Mouse (Mus musculus) embryonic facial prominence, embryonic 12.5 days (tissue): ENCODE results near the gene H2-Q1. TPM values are rescaled to one million over a fixed set of nuclear protein-coding genes. Genes with fewer than 3 reads are reported as not detected.
"Not testable (repeated sequence)": the region's sequence is repeated elsewhere in the genome, so short reads cannot be mapped to it uniquely, and the experiment has no call there.

Experiments used
- ATAC-seq: fragments of 200-750 bp; cut with Nextera tagmentation; 2 replicates; pipeline ENCODE4 v1.8.0; 2017; ENCODE audit not compliant: insufficient number of reproducible peaks, insufficient read depth, low FRiP score, low TSS enrichment
- H3K27ac ChIP-seq: fragments of 300-500 bp; sonication (generic); 2 replicates; pipeline ENCODE4 v1.5.1; 2016; ENCODE audit warnings: mild to moderate bottlenecking
- H3K27me3 ChIP-seq: fragments of 300-500 bp; sonication (generic); 2 replicates; pipeline ENCODE4 v1.6.1; 2016; ENCODE audit warnings: mild to moderate bottlenecking, moderate library complexity
- H3K36me3 ChIP-seq: fragments of 300-500 bp; sonication (generic); 2 replicates; pipeline ENCODE4 v1.6.1; 2016; ENCODE audit warnings: mild to moderate bottlenecking
- H3K4me1 ChIP-seq: fragments of 300-500 bp; sonication (generic); 2 replicates; pipeline ENCODE4 v1.6.1; 2016
- H3K4me2 ChIP-seq: fragments of 300-500 bp; sonication (generic); replicated peaks from 2 replicates; pipeline ENCODE4 v1.6.1; 2016; ENCODE audit warnings: mild to moderate bottlenecking, moderate library complexity
- H3K4me3 ChIP-seq: fragments of 300-500 bp; sonication (generic); 2 replicates; pipeline ENCODE4 v1.5.1; 2016; ENCODE audit warnings: mild to moderate bottlenecking
- H3K9ac ChIP-seq: fragments of 300-500 bp; sonication (generic); 2 replicates; pipeline ENCODE4 v1.6.1; 2016; ENCODE audit warnings: mild to moderate bottlenecking, moderate library complexity
- H3K9me3 ChIP-seq: fragments of 300-500 bp; sonication (generic); 2 replicates; pipeline ENCODE4 v1.6.1; 2016; ENCODE audit warnings: mild to moderate bottlenecking, moderate library complexity
- WGBS: fragments of 180-500 bp; shearing (Covaris S2); methylation state at CpG from one replicate; pipeline ENCODE4 v1.1.7; 2016; 5-methylcytosine and 5-hydroxymethylcytosine counted together
- polyA plus RNA-seq: library from polyadenylated mRNA; unstranded; fragments of >200 nt; fragmentation: Nextera tagmentation; extraction: Ambion mirVana; gene quantifications from 2 replicates; pipeline ENCODE4 v1.2.1, GENCODE M21; 2016

The H2-Q1 gene
- polyA plus RNA-seq, 1 experiment from 2014 or later, result not detected

DNA sequence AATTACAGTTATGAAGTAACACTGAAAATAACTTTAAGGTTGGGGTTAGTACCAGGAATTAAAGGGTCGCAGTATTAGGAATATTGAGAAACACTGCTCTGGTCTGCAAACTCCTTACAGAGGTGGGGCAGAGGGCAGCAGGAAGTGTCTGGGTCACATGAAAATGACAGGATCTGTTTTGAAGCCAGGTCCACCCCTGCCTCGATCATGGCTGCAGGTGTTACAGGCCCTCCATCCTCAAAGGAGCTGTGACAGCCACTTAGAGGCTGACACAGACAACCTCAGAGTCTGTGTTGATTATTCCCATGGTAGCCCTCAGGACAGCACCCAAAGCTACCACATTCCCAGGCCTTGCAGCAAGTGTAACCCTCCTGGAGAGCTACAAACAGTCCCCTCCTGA, 16.9 kb upstream of the H2-Q1 start:
- Histone ChIP-seq H3K9ac (no peak overlapping the region), H3K4me1 (no peaks in the 10 kb centered on the region), H3K36me3 (no peaks in the 10 kb centered on the region), H3K4me3 (no peak overlapping the region), H3K27me3 (no peaks in the 10 kb centered on the region), H3K27ac (no peak overlapping the region), H3K4me2 (no peak overlapping the region), H3K9me3 (0 out of 2 replicates have a peak, but pooled peaks cover 2% of the 10 kb centered on the region)
- ATAC-seq, result no peak
- WGBS, result 77% methylated on average over 2 of the region's 2 CpGs

DNA sequence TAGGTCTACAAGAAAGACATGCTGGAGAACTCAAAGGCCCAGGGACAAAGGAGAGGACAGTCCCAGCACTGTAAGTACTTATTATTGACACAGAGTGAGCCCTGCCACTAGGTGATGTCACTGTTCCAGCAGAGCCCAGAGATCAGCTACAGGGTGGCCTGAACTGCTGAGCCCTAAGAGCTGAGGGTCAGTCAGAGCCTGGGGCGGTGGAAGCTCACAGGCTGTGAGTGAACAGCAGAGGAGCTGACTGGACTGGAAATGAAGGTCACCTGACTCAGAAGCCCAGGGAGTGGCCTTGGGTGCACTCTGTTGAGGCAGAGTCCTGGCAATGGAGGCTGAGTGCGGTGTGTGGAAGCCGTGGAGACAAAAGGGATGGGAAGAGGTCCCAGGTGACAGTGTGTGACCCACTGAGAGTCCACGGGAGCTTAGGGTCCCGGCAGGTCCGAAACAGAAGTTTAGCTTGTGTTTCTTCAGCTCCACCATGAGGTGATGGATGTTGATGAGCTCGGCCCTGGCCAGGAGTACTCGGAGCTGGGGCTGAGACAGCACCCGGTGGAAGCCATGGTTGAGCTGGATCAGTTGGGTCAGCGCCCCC, 16.4 kb upstream of the H2-Q1 start:
- Histone ChIP-seq H3K4me2 (no peak overlapping the region), H3K9ac (no peak overlapping the region), H3K9me3 (0 out of 2 replicates have a peak, but pooled peaks cover 2% of the 10 kb centered on the region), H3K4me3 (no peak overlapping the region), H3K4me1 (no peaks in the 10 kb centered on the region), H3K27ac (no peak overlapping the region), H3K36me3 (no peaks in the 10 kb centered on the region), H3K27me3 (no peaks in the 10 kb centered on the region)
- 82% methylated on average over 10 of the region's 10 CpGs for WGBS
- no peak for ATAC-seq

DNA sequence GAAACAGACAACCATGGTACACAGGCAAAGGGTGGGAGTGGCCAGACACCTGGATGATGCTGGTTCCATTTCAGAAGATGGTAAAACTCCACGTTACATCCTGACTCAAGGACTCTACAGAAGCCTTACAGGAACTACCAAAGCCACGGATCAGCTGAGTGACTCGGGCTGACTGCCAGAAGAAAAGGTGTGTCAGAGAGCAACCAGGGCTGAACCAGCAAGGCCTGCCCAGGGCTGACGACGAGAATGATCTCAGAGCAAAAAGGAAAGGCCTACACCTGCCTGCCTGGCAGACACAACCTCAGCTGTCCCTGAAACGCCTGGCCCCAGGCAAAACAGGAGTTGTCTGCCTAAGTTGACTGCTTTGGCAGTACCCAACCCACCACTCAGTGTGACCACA, 15.7 kb upstream of the H2-Q1 start:
- WGBS, result 72% methylated on average over 6 of the region's 6 CpGs
- Histone ChIP-seq H3K27ac (no peak overlapping the region), H3K4me2 (no peak overlapping the region), H3K9me3 (0 out of 2 replicates have a peak, but pooled peaks cover 2% of the 10 kb centered on the region), H3K4me1 (no peaks in the 10 kb centered on the region), H3K27me3 (no peaks in the 10 kb centered on the region), H3K9ac (no peak overlapping the region), H3K36me3 (no peaks in the 10 kb centered on the region), H3K4me3 (no peak overlapping the region)
- no peak for ATAC-seq

DNA sequence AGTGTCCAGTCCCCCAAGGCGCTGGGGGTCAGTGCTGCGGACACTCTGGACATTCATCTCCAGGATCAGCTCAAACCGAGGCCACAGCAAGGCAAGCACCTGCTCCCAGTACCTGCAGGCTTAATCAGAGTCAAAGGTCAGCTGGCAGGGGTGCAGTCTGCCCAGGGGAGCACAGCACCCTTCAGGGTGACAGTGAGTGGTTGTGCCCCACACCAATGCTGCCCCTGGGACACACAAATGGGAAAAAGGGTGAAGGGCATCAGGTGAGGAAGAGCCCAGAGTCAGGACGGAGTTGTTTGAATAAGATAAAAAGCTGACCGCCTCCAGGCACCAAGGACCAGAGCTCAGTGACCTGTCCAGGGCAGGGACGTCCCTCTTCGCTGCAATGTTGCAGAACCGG, 15.3 kb upstream of the H2-Q1 start:
- H3K4me3 ChIP-seq, H3K36me3 ChIP-seq, H3K4me1 ChIP-seq, H3K4me2 ChIP-seq, H3K9me3 ChIP-seq, ATAC-seq, H3K27me3 ChIP-seq, H3K9ac ChIP-seq, H3K27ac ChIP-seq: not testable (repeated sequence)
- 78% methylated on average over 8 of the region's 8 CpGs for WGBS

DNA sequence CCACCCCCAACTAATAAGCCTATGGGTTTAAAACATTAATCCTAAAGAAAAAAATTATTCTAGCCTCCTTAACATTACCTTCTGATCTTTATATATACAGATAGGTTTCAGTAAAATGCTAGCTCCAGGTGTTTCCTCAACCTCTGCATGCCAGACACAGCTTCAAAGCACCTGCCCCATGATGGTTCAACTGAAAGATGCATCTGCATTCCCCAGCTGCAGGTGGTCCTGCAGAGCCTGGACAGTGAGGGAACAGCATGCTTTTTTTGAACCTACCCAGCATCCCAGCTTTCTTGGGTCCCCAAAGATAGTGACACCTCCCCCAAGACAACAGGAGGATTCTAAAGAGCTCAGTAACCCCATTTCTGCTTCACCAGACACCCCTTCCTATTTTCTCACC, 1.5 kb upstream of the H2-Q1 start:
- no peaks in the 10 kb centered on the region for H3K9me3 ChIP-seq
- no peak for ATAC-seq
- H3K27me3 ChIP-seq, result peaks cover 53% of the 10 kb centered on the region
- no peak overlapping the region for H3K27ac ChIP-seq
- H3K9ac ChIP-seq, result no peak overlapping the region
- no peak overlapping the region for H3K4me3 ChIP-seq
- H3K4me1 ChIP-seq, result peaks cover 8% of the 10 kb centered on the region; the same call in 1 of the 2 replicates
- no peaks in the 10 kb centered on the region for H3K36me3 ChIP-seq
- no peak overlapping the region for H3K4me2 ChIP-seq

DNA sequence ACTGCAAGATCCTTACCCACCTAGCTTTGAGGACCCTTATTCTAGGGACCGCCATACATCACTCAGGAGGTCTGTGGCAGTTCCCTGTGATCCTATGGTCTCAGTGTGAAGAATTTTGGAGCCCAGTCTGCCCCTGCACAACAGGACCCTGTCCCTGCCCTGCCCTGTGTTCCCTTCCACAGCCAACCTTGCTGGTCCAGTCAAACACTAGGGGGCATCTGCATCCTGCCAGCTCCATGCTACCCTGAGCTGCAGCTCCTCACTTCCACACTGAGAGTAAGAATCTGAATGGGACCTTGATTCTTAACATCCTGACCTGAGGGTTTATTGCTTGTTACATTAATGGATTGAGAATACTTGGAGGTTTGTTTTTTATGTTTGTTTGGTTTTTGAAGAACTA, 4.9 kb downstream of the H2-Q1 start:
- not testable (repeated sequence) for H3K9ac ChIP-seq, H3K4me2 ChIP-seq, H3K4me1 ChIP-seq, ATAC-seq, H3K9me3 ChIP-seq, H3K27ac ChIP-seq, H3K36me3 ChIP-seq, H3K4me3 ChIP-seq
- H3K27me3 ChIP-seq, result peaks cover 27% of the 10 kb centered on the region
- WGBS, result 67% methylated on average over 1 of the region's 1 CpGs

DNA sequence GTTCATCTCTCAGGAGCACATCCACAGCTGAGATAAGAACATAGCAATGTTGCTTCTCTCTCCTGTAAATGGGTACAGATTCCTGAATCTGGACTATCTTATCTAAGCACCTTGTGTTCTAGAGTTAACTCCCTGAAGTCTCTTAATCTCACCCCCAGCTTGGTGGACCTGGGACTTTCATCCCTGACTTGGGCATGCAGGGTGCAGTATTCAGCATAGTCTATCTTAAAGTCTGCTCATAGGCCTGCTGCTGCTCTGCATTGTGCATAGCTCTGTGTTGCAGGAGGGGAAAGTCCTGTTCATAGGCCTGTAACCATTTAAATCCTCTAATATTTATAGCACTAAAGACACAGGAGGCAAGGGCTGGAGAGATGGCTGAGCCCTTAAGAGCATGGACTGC, 5.8 kb downstream of the H2-Q1 start:
- H3K4me2 ChIP-seq, H3K4me1 ChIP-seq, ATAC-seq, H3K27ac ChIP-seq, H3K9ac ChIP-seq, H3K36me3 ChIP-seq, H3K4me3 ChIP-seq, H3K9me3 ChIP-seq: not testable (repeated sequence)
- peaks cover 18% of the 10 kb centered on the region for H3K27me3 ChIP-seq

DNA sequence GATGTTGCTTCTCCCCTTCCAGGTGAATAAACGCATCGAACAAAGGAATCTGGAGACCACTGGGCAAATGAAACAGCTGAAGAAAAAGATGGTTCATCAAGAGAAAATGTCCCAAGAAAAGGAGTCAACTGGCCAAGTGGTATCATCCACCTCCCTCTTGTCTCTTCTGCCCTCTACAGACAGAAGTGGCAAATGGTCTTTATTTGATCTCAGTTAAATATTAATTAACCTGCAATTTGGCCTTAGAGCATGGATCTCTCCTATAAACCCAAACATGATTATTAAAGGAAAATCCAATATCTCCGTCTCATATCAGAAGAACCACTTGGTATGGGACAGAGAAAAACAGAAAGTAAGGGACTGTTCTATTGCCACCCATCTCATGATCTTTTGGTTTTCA, 9.5 kb downstream of the H2-Q1 start:
- ATAC-seq, result not testable (repeated sequence)

DNA sequence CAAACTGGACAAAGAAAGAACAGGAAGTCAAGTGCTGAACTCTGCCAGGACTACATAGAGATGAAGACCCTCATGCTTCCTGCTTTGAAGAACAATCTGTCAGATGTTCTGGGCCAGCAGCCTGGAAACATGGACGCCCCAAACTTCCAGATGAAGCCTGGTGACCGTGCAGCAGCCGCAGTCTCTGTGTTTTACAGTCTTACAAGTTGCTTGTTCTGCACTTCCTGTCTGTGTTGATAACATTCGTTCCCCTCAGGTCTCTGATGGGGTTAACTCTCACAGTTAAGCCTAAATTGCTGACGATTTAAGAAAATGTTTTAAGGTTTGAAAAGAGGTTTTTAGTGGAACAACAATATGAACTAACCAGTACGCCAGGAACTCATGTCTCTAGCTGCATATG, 11.3 kb downstream of the H2-Q1 start:
- WGBS, result 71% methylated on average over 6 of the region's 6 CpGs
- H3K36me3 ChIP-seq, H3K9me3 ChIP-seq, H3K4me1 ChIP-seq, H3K9ac ChIP-seq, H3K4me2 ChIP-seq, H3K4me3 ChIP-seq, H3K27ac ChIP-seq, ATAC-seq, H3K27me3 ChIP-seq: not testable (repeated sequence)

More for the DNA sequence above, 9.5 kb downstream of the H2-Q1 start:
- WGBS, result 52% methylated on average over 3 of the region's 3 CpGs
- H3K9me3 ChIP-seq, H3K4me1 ChIP-seq, H3K4me2 ChIP-seq, H3K27me3 ChIP-seq, H3K36me3 ChIP-seq, H3K4me3 ChIP-seq, H3K27ac ChIP-seq, H3K9ac ChIP-seq: not testable (repeated sequence)

DNA sequence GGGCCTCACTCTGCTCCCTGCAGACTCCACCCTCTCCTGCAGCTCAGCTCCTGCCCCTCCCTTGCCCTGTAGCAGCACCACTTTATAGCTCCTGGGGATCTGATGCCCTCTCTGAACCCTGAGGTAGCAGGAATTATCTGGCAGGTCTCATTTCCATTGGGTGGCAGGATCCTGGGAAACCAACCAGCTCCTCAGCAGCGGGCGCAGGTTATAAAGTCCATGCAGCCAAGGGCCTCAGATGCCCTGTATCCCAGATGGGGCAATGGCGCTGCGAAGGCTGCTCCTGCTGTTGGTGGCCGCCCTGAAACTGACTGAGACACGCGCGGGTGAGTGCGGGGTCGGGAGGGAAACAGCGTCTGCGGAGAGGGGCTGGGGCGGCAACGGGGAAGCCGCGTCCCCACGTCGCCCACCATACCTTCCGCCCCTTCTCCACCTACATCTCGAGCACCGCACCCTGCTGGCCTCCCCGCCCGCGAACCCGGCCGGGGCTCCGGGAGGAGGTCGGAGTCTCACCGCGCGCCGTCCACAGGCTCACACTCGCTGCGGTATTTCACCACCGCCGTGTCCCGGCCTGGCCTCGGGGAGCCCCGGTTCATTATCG, 22.0 kb downstream of the H2-Q1 start, which contains the start of gene H2-Q2:
TSS of gene H2-Q2 (plus strand) at position 172 of the 601 bp plus-strand sequence.
- H3K9me3 ChIP-seq, result no peaks in the 10 kb centered on the region
- H3K9ac ChIP-seq, result peak within 1 kb of the TSS; percentile 36; the same call in 1 of the 2 replicates
- peak within 1 kb of the TSS; percentile 39 for H3K4me3 ChIP-seq
- no peak for ATAC-seq
- peaks cover 58% of the 10 kb centered on the region for H3K27me3 ChIP-seq
- peak within 1 kb of the TSS; percentile 68 for H3K4me2 ChIP-seq
- H3K27ac ChIP-seq, result no peak within 1 kb of the TSS
- peaks cover 10% of the 10 kb centered on the region for H3K4me1 ChIP-seq
- 2% methylated on average over 39 of the region's 40 CpGs for WGBS
- no peaks in the 10 kb centered on the region for H3K36me3 ChIP-seq

DNA sequence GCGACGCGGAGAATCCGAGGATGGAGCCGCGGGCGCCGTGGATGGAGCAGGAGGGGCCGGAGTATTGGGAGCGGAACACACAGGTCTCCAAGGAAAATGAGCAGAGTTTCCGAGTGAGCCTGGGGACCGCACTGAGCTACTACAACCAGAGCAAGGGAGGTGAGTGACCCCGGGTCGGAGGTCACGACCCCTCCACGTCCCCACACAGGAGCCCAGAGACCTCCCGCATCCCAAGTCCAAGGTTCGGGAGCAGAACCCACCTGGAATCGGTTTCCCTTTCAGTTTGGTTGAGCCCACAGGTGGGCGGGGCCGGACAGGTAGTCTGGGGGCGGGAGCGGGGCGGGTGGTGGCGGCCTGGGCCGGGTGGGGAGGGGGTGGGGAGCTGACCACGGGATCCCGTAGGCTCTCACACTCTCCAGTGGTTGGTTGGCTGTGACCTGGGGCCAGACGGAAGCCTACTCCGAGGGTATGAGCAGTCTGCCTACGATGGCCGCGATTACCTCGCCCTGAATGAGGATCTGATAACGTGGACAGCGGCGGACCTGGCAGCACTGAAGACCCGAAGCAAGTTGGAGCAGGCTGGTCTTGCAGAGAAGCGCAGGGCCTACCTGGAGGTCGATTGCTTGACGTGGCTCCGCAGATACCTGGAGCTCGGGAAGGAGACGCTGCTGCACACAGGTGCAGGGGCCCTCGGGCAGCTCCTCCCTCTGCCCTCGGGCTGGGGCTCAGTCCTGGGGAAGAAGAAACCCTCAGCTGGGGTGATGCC, 22.7 kb downstream of the H2-Q1 start:
- Histone ChIP-seq H3K9ac (peak overlapping the region; percentile 36; the same call in 1 of the 2 replicates), H3K4me2 (peak overlapping the region; percentile 68), H3K9me3 (no peaks in the 10 kb centered on the region), H3K27ac (no peak overlapping the region), H3K27me3 (peaks cover 58% of the 10 kb centered on the region), H3K4me1 (peaks cover 10% of the 10 kb centered on the region), H3K36me3 (no peaks in the 10 kb centered on the region), H3K4me3 (peak overlapping the region; percentile 39)
- WGBS, result 3% methylated on average over 44 of the region's 46 CpGs
- no peak for ATAC-seq

DNA sequence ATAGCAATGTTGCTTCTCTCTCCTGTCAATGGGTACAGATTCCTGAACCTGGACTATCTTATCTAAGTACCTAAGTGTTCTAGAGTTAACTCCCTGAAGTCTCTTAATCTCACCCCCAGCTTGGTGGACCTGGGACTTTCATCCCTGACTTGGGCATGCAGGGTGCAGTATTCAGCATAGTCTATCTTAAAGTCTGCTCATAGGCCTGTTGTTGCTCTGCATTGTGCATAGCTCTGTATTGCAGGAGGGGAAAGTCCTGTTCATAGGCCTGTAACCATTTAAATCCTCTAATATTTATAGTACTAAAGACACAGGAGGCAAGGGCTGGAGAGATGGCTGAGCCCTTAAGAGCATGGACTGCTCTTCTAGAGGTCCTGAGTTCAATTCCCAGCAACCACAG, 27.5 kb downstream of the H2-Q1 start:
- H3K27ac ChIP-seq, H3K9ac ChIP-seq, H3K4me1 ChIP-seq, ATAC-seq, H3K4me3 ChIP-seq, H3K9me3 ChIP-seq, H3K36me3 ChIP-seq, H3K4me2 ChIP-seq: not testable (repeated sequence)
- peaks cover 30% of the 10 kb centered on the region for H3K27me3 ChIP-seq
